In genomic region chr16:31235457-31236310, GRCm38 (mm10) we compare ENCODE assay signal across 8 mouse cellular contexts. TPM values are rescaled to one million over a fixed set of nuclear protein-coding genes. Genes with fewer than 3 reads are reported as not detected.
DNase-seq lines count a peak whose midpoint lies in the region; ATAC-seq lines count a peak whose summit lies in the region.

No protein-coding gene starts in this region.

- H3K4me1 ChIP-seq in kidney, embryonic 14.5 days (ENCODE audit: control insufficient read depth, insufficient read depth, low read length) = peaks cover 6% of the 10 kb centered on the region; the same call in 1 of the 2 replicates
- peaks cover 33% of the 10 kb centered on the region for H3K4me1 ChIP-seq in embryonic facial prominence, embryonic 15.5 days
- H3K4me1 ChIP-seq in limb, embryonic 15.5 days = peaks cover 23% of the 10 kb centered on the region
- peaks cover 20% of the 10 kb centered on the region for H3K4me1 ChIP-seq in neural tube, embryonic 15.5 days

- ATAC-seq in kidney, embryonic 14.5 days (ENCODE audit: low FRiP score, low TSS enrichment) = peak; percentile 59; the same call in 1 of the 2 replicates
- no peak for ATAC-seq in embryonic facial prominence, embryonic 15.5 days (ENCODE audit: insufficient number of reproducible peaks, low FRiP score, low TSS enrichment, low read depth)
- ATAC-seq in limb, embryonic 15.5 days (ENCODE audit: insufficient number of reproducible peaks, low FRiP score, low TSS enrichment, low read depth) = no peak
- ATAC-seq in neural tube, embryonic 15.5 days (ENCODE audit: low FRiP score) = no peak; the same call in 1 of the 2 replicates
- ATAC-seq in erythroid progenitor cell, adult 5-6 weeks (replicated peaks; ENCODE audit: low FRiP score, poor library complexity, severe bottlenecking) = no peak

- DNase-seq in kidney, postnatal 14 days = no peak
- DNase-seq in Muller cell, postnatal 12 days (ENCODE audit: inconsistent ontology term) = peak; percentile 45
- no peak for DNase-seq in layer of hippocampus, postnatal 36 days

- H3K9ac ChIP-seq in kidney, embryonic 14.5 days (ENCODE audit: low read depth, low read length) = no peak overlapping the region
- H3K9ac ChIP-seq in embryonic facial prominence, embryonic 15.5 days = no peak overlapping the region
- 0 out of 2 replicates have a peak overlapping the region, but pooled peaks have one; percentile 10 for H3K9ac ChIP-seq in limb, embryonic 15.5 days
- no peak overlapping the region for H3K9ac ChIP-seq in neural tube, embryonic 15.5 days (replicated peaks)

- H3K27me3 ChIP-seq in kidney, embryonic 14.5 days (ENCODE audit: control insufficient read depth, insufficient read depth, low read length) = 0 out of 2 replicates have a peak, but pooled peaks cover 2% of the 10 kb centered on the region
- H3K27me3 ChIP-seq in embryonic facial prominence, embryonic 15.5 days = no peaks in the 10 kb centered on the region
- no peaks in the 10 kb centered on the region; the same call in 1 of the 2 replicates for H3K27me3 ChIP-seq in limb, embryonic 15.5 days
- 0 out of 2 replicates have a peak, but pooled peaks cover 3% of the 10 kb centered on the region for H3K27me3 ChIP-seq in neural tube, embryonic 15.5 days (replicated peaks)

- H3K4me3 ChIP-seq in kidney, embryonic 14.5 days (ENCODE audit: low read length) = no peak overlapping the region
- no peak overlapping the region; the same call in 1 of the 2 replicates for H3K4me3 ChIP-seq in embryonic facial prominence, embryonic 15.5 days (replicated peaks)
- no peak overlapping the region for H3K4me3 ChIP-seq in limb, embryonic 15.5 days
- H3K4me3 ChIP-seq in neural tube, embryonic 15.5 days (replicated peaks) = no peak overlapping the region

- no peaks in the 10 kb centered on the region for H3K36me3 ChIP-seq in kidney, embryonic 14.5 days (ENCODE audit: control insufficient read depth, insufficient read depth, low read length)
- no peaks in the 10 kb centered on the region for H3K36me3 ChIP-seq in embryonic facial prominence, embryonic 15.5 days
- H3K36me3 ChIP-seq in limb, embryonic 15.5 days = no peaks in the 10 kb centered on the region
- no peaks in the 10 kb centered on the region for H3K36me3 ChIP-seq in neural tube, embryonic 15.5 days

- no peak overlapping the region for H3K27ac ChIP-seq in kidney, embryonic 14.5 days (ENCODE audit: low read depth, low read length)
- no peak overlapping the region for H3K27ac ChIP-seq in embryonic facial prominence, embryonic 15.5 days (replicated peaks)
- no peak overlapping the region for H3K27ac ChIP-seq in limb, embryonic 15.5 days
- H3K27ac ChIP-seq in neural tube, embryonic 15.5 days (replicated peaks) = no peak overlapping the region

- H3K9me3 ChIP-seq in kidney, embryonic 14.5 days (ENCODE audit: control insufficient read depth, low read length) = no peaks in the 10 kb centered on the region
- no peaks in the 10 kb centered on the region for H3K9me3 ChIP-seq in embryonic facial prominence, embryonic 15.5 days (replicated peaks)
- H3K9me3 ChIP-seq in limb, embryonic 15.5 days = no peaks in the 10 kb centered on the region
- no peaks in the 10 kb centered on the region for H3K9me3 ChIP-seq in neural tube, embryonic 15.5 days (replicated peaks)

- WGBS in kidney, embryonic 14.5 days = 20% methylated on average over 17 of the region's 18 CpGs
- WGBS in embryonic facial prominence, embryonic 15.5 days = 20% methylated on average over 18 of the region's 18 CpGs
- 21% methylated on average over 18 of the region's 18 CpGs for WGBS in limb, embryonic 15.5 days
- 19% methylated on average over 18 of the region's 18 CpGs for WGBS in neural tube, embryonic 15.5 days

- peak overlapping the region; percentile 4; the same call in 1 of the 2 replicates for H3K4me2 ChIP-seq in kidney, embryonic 14.5 days (replicated peaks; ENCODE audit: low read depth, low read length)
- peak overlapping the region; percentile 29 for H3K4me2 ChIP-seq in embryonic facial prominence, embryonic 15.5 days (replicated peaks)
- peak overlapping the region; percentile 17; the same call in 1 of the 2 replicates for H3K4me2 ChIP-seq in limb, embryonic 15.5 days
- H3K4me2 ChIP-seq in neural tube, embryonic 15.5 days = peak overlapping the region; percentile 32

RNA-seq across cellular contexts. Expression of gene Acap2, which starts 34.6 kb away (rescaled TPM):
- 12.8 and 21.2 TPM in 2 replicates for polyA plus RNA-seq in kidney, embryonic 14.5 days (2014; fragmentation: Nextera tagmentation; extraction: Ambion mirVana)
- 24.0 and 25.3 TPM in 2 replicates for polyA plus RNA-seq in embryonic facial prominence, embryonic 15.5 days (2015; fragmentation: Nextera tagmentation; extraction: Ambion mirVana)
- polyA plus RNA-seq in limb, embryonic 15.5 days (2015; fragmentation: Nextera tagmentation; extraction: Ambion mirVana) = 24.8 and 26.5 TPM in 2 replicates
- polyA plus RNA-seq in neural tube, embryonic 15.5 days (2015; fragmentation: Nextera tagmentation; extraction: Ambion mirVana) = 10.4 and 11.3 TPM in 2 replicates
- 100 to 1,000 TPM; 131 to 145 TPM for total RNA-seq in layer of hippocampus, postnatal 36 days (2021)
- total RNA-seq in erythroid progenitor cell, adult 5-6 weeks (2015; ENCODE audit: low replicate concordance) = 13.4 and 20.5 TPM in 2 replicates
- 8.7 and 12.3 TPM in 2 replicates for total RNA-seq in erythroid progenitor cell, adult 5-6 weeks (2017; ENCODE audit: low replicate concordance)

RNA-seq across cellular contexts. Expression of gene Ppp1r2, which starts 39.4 kb away (rescaled TPM):
- polyA plus RNA-seq in kidney, embryonic 14.5 days (2014; fragmentation: Nextera tagmentation; extraction: Ambion mirVana) = 77.0 and 98.6 TPM in 2 replicates
- polyA plus RNA-seq in embryonic facial prominence, embryonic 15.5 days (2015; fragmentation: Nextera tagmentation; extraction: Ambion mirVana) = 90.6 and 92.1 TPM in 2 replicates
- 88.9 and 98.3 TPM in 2 replicates for polyA plus RNA-seq in limb, embryonic 15.5 days (2015; fragmentation: Nextera tagmentation; extraction: Ambion mirVana)
- 121 and 123 TPM in 2 replicates for polyA plus RNA-seq in neural tube, embryonic 15.5 days (2015; fragmentation: Nextera tagmentation; extraction: Ambion mirVana)
- 10 to 100 TPM; 92.4 to 97.8 TPM for total RNA-seq in layer of hippocampus, postnatal 36 days (2021)
- total RNA-seq in erythroid progenitor cell, adult 5-6 weeks (2015; ENCODE audit: low replicate concordance) = 32.1 and 51.1 TPM in 2 replicates
- 24.1 and 40.0 TPM in 2 replicates for total RNA-seq in erythroid progenitor cell, adult 5-6 weeks (2017; ENCODE audit: low replicate concordance)
